Mouse (Mus musculus) embryonic facial prominence, embryonic 11.5 days (tissue): Measurements from ENCODE around the gene Yjefn3. TPM values are rescaled to one million over a fixed set of nuclear protein-coding genes. Genes with fewer than 3 reads are reported as not detected.

Experiments
- ATAC-seq: fragments of 200-750 bp; cut with Nextera tagmentation; replicated peaks from 2 replicates; pipeline ENCODE4 v1.8.0; 2017; ENCODE audit warnings: low read depth; ENCODE audit not compliant: insufficient number of reproducible peaks, low FRiP score, low TSS enrichment
- DNase-seq: peaks from one replicate; pipeline ENCODE4 v3.0.0-alpha.2; 2015; ENCODE audit warnings: low spot score
- H3K27ac ChIP-seq: fragments of 300-500 bp; sonication (generic); replicated peaks from 2 replicates; pipeline ENCODE4 v1.5.1; 2014; ENCODE audit warnings: mild to moderate bottlenecking, low read depth, low read length, control low read depth
- H3K27me3 ChIP-seq: fragments of 300-500 bp; sonication (generic); 2 replicates; pipeline ENCODE4 v1.6.1; 2014; ENCODE audit warnings: mild to moderate bottlenecking, low read length, moderate library complexity, mixed read lengths; ENCODE audit not compliant: control insufficient read depth, insufficient read depth
- H3K36me3 ChIP-seq: fragments of 300-500 bp; sonication (generic); replicated peaks from 2 replicates; pipeline ENCODE4 v1.6.1; 2014; ENCODE audit warnings: low read depth, mild to moderate bottlenecking, low read length, moderate library complexity, mixed read lengths; ENCODE audit not compliant: control insufficient read depth, insufficient read depth
- H3K4me1 ChIP-seq: fragments of 300-500 bp; sonication (generic); 2 replicates; pipeline ENCODE4 v1.6.1; 2014; ENCODE audit warnings: low read length, mixed read lengths; ENCODE audit not compliant: control insufficient read depth, insufficient read depth
- H3K4me2 ChIP-seq: fragments of 300-500 bp; sonication (generic); 2 replicates; pipeline ENCODE4 v1.6.1; 2014; ENCODE audit warnings: low read depth, mild to moderate bottlenecking, control low read depth, low read length, moderate library complexity
- H3K4me3 ChIP-seq: fragments of 300-500 bp; sonication (generic); 2 replicates; pipeline ENCODE4 v1.5.1; 2014; ENCODE audit warnings: low read depth, low read length, control low read depth
- H3K9ac ChIP-seq: fragments of 300-500 bp; sonication (generic); replicated peaks from 2 replicates; pipeline ENCODE4 v1.6.1; 2014; ENCODE audit warnings: mild to moderate bottlenecking, control low read depth, low read length
- H3K9me3 ChIP-seq: fragments of 300-500 bp; sonication (generic); replicated peaks from 2 replicates; pipeline ENCODE4 v1.6.1; 2016; ENCODE audit warnings: mild to moderate bottlenecking, low read length, inconsistent platforms, mixed read lengths; ENCODE audit not compliant: control insufficient read depth
- WGBS: fragments of 180-500 bp; shearing (Covaris S2); extraction: QIAGEN DNeasy Blood & Tissue Kit; methylation state at CpG from one replicate; pipeline ENCODE4 v1.1.7; 2014; 5-methylcytosine and 5-hydroxymethylcytosine counted together
- polyA plus RNA-seq: library from polyadenylated mRNA; unstranded; fragments of >200 nt; fragmentation: Nextera tagmentation; extraction: Ambion mirVana; gene quantifications from 2 replicates; pipeline ENCODE4 v1.2.1, GENCODE M21; 2014

The Yjefn3 gene
- polyA plus RNA-seq, 1 experiment from 2014 or later: 3.6 TPM

GRCm38 (mm10) chr8:69863387-69864020 lies 39.0 kb downstream of the Yjefn3 start:
- ATAC-seq: no peak
- no peaks in the 10 kb centered on the region for H3K4me1 ChIP-seq
- no peaks in the 10 kb centered on the region for H3K36me3 ChIP-seq
- H3K27ac ChIP-seq: no peak overlapping the region
- H3K27me3 ChIP-seq: no peaks in the 10 kb centered on the region
- no peak for DNase-seq
- no peaks in the 10 kb centered on the region for H3K9me3 ChIP-seq
- WGBS: 90% methylated on average over 5 of the region's 5 CpGs
- H3K9ac ChIP-seq: no peak overlapping the region
- no peak overlapping the region for H3K4me2 ChIP-seq
- H3K4me3 ChIP-seq: no peak overlapping the region

GRCm38 (mm10) chr8:69861251-69861650 lies 41.3 kb downstream of the Yjefn3 start:
- H3K4me3 ChIP-seq: no peak overlapping the region
- no peak overlapping the region for H3K27ac ChIP-seq
- no peaks in the 10 kb centered on the region for H3K9me3 ChIP-seq
- no peaks in the 10 kb centered on the region for H3K4me1 ChIP-seq
- 60% methylated on average over 2 of the region's 2 CpGs for WGBS
- no peak overlapping the region for H3K9ac ChIP-seq
- ATAC-seq (no peak), DNase-seq (no peak)
- no peaks in the 10 kb centered on the region for H3K27me3 ChIP-seq
- no peak overlapping the region for H3K4me2 ChIP-seq
- no peaks in the 10 kb centered on the region for H3K36me3 ChIP-seq

- no peak overlapping the region for H3K4me3 ChIP-seq
- WGBS: 51% methylated on average over 4 of the region's 4 CpGs
- no peaks in the 10 kb centered on the region for H3K36me3 ChIP-seq
- H3K27ac ChIP-seq: no peak overlapping the region
- ATAC-seq (no peak), DNase-seq (no peak)
- no peaks in the 10 kb centered on the region for H3K4me1 ChIP-seq
- no peaks in the 10 kb centered on the region for H3K9me3 ChIP-seq
- H3K4me2 ChIP-seq: no peak overlapping the region
- no peak overlapping the region for H3K9ac ChIP-seq
- no peaks in the 10 kb centered on the region for H3K27me3 ChIP-seq
Observed at GRCm38 (mm10) chr8:69860807-69861206, 41.7 kb downstream of the Yjefn3 start.

- 89% methylated on average over 10 of the region's 10 CpGs for WGBS
- ATAC-seq (no peak), DNase-seq (no peak)
- H3K9me3 ChIP-seq: no peaks in the 10 kb centered on the region
- no peak overlapping the region for H3K4me2 ChIP-seq
- H3K4me1 ChIP-seq: no peaks in the 10 kb centered on the region
- H3K27ac ChIP-seq: no peak overlapping the region
- H3K27me3 ChIP-seq: no peaks in the 10 kb centered on the region
- no peak overlapping the region for H3K4me3 ChIP-seq
- no peak overlapping the region for H3K9ac ChIP-seq
- no peaks in the 10 kb centered on the region for H3K36me3 ChIP-seq
Observed at GRCm38 (mm10) chr8:69853869-69854268, 48.6 kb downstream of the Yjefn3 start.

- DNase-seq (no peak), ATAC-seq (no peak)
- 80% methylated on average over 7 of the region's 7 CpGs for WGBS
- H3K27ac ChIP-seq: no peak overlapping the region
- H3K9ac ChIP-seq: no peak overlapping the region
- H3K4me2 ChIP-seq: no peak overlapping the region
- no peaks in the 10 kb centered on the region for H3K27me3 ChIP-seq
- H3K36me3 ChIP-seq: no peaks in the 10 kb centered on the region
- H3K4me1 ChIP-seq: no peaks in the 10 kb centered on the region
- no peaks in the 10 kb centered on the region for H3K9me3 ChIP-seq
- no peak overlapping the region for H3K4me3 ChIP-seq
Observed at GRCm38 (mm10) chr8:69850926-69851506, 51.5 kb downstream of the Yjefn3 start.

GRCm38 (mm10) chr8:69849899-69850298 lies 52.6 kb downstream of the Yjefn3 start:
- no peak overlapping the region for H3K4me2 ChIP-seq
- H3K9ac ChIP-seq: no peak overlapping the region
- no peak overlapping the region for H3K4me3 ChIP-seq
- no peaks in the 10 kb centered on the region for H3K9me3 ChIP-seq
- ATAC-seq (no peak), DNase-seq (no peak)
- no peak overlapping the region for H3K27ac ChIP-seq
- no peaks in the 10 kb centered on the region for H3K27me3 ChIP-seq
- no peaks in the 10 kb centered on the region for H3K4me1 ChIP-seq
- 35% methylated on average over 3 of the region's 3 CpGs for WGBS
- H3K36me3 ChIP-seq: no peaks in the 10 kb centered on the region

GRCm38 (mm10) chr8:69848951-69849350 lies 53.6 kb downstream of the Yjefn3 start:
- Histone ChIP-seq H3K27ac (no peak overlapping the region), H3K9me3 (no peaks in the 10 kb centered on the region), H3K27me3 (no peaks in the 10 kb centered on the region), H3K4me3 (no peak overlapping the region), H3K36me3 (no peaks in the 10 kb centered on the region), H3K4me1 (no peaks in the 10 kb centered on the region), H3K9ac (no peak overlapping the region), H3K4me2 (no peak overlapping the region)
- 84% methylated on average over 8 of the region's 8 CpGs for WGBS
- ATAC-seq (no peak), DNase-seq (no peak)

GRCm38 (mm10) chr8:69847167-69848065 lies 55.1 kb downstream of the Yjefn3 start:
- no peaks in the 10 kb centered on the region for H3K27me3 ChIP-seq
- H3K4me1 ChIP-seq: no peaks in the 10 kb centered on the region
- H3K4me3 ChIP-seq: no peak overlapping the region
- no peak overlapping the region for H3K27ac ChIP-seq
- no peak overlapping the region for H3K4me2 ChIP-seq
- no peaks in the 10 kb centered on the region for H3K9me3 ChIP-seq
- 73% methylated on average over 3 of the region's 3 CpGs for whole genome bisulfite sequencing
- no peaks in the 10 kb centered on the region for H3K36me3 ChIP-seq
- DNase-seq (no peak), ATAC-seq (no peak)
- H3K9ac ChIP-seq: no peak overlapping the region
